Mouse (Mus musculus) kidney, adult 2 months (tissue): ENCODE data around the gene Gas1. TPM values are rescaled to one million over a fixed set of nuclear protein-coding genes. Genes with fewer than 3 reads are reported as not detected.

ENCODE experiments used
- DNase-seq: peaks from one replicate; pipeline ENCODE4 v3.0.0; 2021
- H3K27ac ChIP-seq: fragments of 200-500 bp; 2 replicates; pipeline ENCODE4 v1.5.1; 2012; ENCODE audit warnings: low read depth, low read length, control low read depth, inconsistent platforms; ENCODE audit not compliant: insufficient read depth
- H3K27me3 ChIP-seq: fragments of 200-500 bp; replicated peaks from 2 replicates; pipeline ENCODE4 v1.6.1; 2012; ENCODE audit warnings: mild to moderate bottlenecking, moderate library complexity, low read length, inconsistent platforms; ENCODE audit not compliant: control insufficient read depth, insufficient read depth
- H3K36me3 ChIP-seq: fragments of 200-500 bp; 2 replicates; pipeline ENCODE4 v1.6.1; 2012; ENCODE audit warnings: mild to moderate bottlenecking, moderate library complexity, low read length, inconsistent platforms; ENCODE audit not compliant: control insufficient read depth, insufficient read depth
- H3K4me1 ChIP-seq: fragments of 200-500 bp; 2 replicates; pipeline ENCODE4 v1.6.1; 2011; ENCODE audit warnings: low read length; ENCODE audit not compliant: control insufficient read depth, insufficient read depth
- H3K4me3 ChIP-seq: fragments of 200-500 bp; 2 replicates; pipeline ENCODE4 v1.5.1; 2011; ENCODE audit warnings: mild to moderate bottlenecking, low read depth, low read length, control low read depth; ENCODE audit not compliant: insufficient read depth
- CTCF ChIP-seq: fragments of 200-500 bp; conservative IDR thresholded peaks from 2 replicates; pipeline ENCODE4 v1.5.1; 2011; ENCODE audit warnings: low read depth, mild to moderate bottlenecking, control low read depth, low read length, moderate library complexity, mixed read lengths; ENCODE audit not compliant: insufficient read depth, insufficient read length
- POLR2A ChIP-seq: fragments of 200-500 bp; IDR thresholded peaks from one replicate; pipeline ENCODE4 v1.6.1; 2011; ENCODE audit warnings: low read depth, low read length, control low read depth
- WGBS: fragments of 180-500 bp; shearing (Covaris S2); methylation state at CpG from one replicate; pipeline ENCODE4 v1.1.7; 2018; 5-methylcytosine and 5-hydroxymethylcytosine counted together
- polyA plus RNA-seq: library from polyadenylated mRNA; depleted of rRNA; stranded (reverse); fragments of >200 nt; gene quantifications from 2 replicates; pipeline ENCODE4 v1.2.3, GENCODE M21; 2012; rRNA removed

Gene Gas1
- 31.1 and 53.9 TPM in 2 replicates for polyA plus RNA-seq

DNA sequence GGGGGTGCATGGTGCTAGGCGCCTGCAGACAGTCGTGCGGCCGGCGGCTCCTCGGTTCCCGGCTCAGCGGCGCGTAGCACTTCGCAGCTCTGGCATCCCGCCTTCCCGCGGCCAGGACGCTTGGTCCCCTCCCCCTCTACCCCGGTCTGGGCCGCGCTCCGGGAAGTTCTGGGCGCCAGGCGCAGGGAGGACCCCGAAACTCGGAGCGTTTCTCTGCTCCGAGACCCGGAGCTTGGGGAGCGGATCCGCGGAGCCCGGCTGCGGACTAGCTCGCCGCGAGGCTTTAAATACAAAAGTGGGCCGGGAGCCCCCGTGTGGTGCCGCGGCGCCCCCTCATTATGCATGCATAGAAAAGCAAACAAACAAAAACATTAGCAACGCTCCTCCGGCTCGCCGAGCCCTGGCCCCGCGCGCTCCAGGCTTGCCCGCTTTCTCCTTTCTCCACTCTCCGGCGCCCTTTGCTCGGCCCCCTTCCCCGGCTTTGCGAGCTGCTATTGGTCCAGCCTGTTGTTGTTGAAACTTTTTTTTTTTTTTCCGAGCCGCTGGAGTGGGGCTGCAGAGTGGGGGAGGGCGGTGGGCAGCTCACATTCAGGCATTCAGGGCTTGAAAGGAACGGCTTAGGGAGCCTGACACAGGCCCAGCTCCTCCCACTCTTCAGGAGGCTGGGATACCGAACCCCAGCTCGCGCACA, at the start of gene Gas1:
Gas1 (minus strand) TSS at position 260 of the 691 bp plus-strand sequence.
- under 1% methylated on average over 59 of the region's 59 CpGs for WGBS
- no peaks in the 10 kb centered on the region for H3K27me3 ChIP-seq
- peaks cover 7% of the 10 kb centered on the region for H3K4me1 ChIP-seq
- DNase-seq: peak; percentile 97
- H3K27ac ChIP-seq: peak within 1 kb of the TSS; percentile 93
- TF ChIP-seq POLR2A: peak; percentile 35
- no peak for TF ChIP-seq CTCF
- peak within 1 kb of the TSS; percentile 80 for H3K4me3 ChIP-seq
- H3K36me3 ChIP-seq: no peaks in the 10 kb centered on the region

DNA sequence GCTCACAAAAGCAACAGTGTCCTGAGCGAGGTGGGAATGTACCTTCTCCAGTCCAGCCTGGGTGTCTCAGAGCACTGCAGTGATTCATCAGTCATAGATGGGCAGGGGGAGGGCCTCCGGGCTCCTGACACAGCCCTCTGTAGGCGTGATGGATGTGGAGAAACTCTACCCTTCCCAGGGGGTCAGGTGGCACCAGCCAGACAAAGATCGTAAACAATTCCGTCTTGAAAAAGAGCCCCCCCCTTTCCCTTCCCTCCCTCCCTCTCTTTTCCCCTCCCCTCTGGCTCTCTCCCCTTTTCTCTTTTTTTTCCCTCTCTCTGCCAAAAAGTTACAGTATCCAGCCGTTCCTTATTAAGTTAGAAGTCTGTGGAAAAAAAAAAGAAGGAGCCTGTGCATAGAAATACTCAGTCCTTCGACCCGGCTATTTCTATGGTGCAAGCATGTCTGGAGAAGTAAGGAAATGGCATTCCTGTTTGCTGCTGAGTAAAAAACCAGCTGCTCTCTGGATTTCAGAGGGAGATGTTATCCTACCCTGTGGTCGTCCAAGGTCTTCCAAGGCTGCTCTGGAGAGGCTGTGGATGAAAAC, 49.2 kb upstream of the Gas1 start:
- Histone ChIP-seq H3K4me3 (no peak overlapping the region), H3K27ac (no peak overlapping the region), H3K4me1 (no peaks in the 10 kb centered on the region), H3K36me3 (no peaks in the 10 kb centered on the region), H3K27me3 (no peaks in the 10 kb centered on the region)
- peak; percentile 15 for DNase-seq
- TF ChIP-seq CTCF (no peak), POLR2A (no peak)
- 27% methylated on average over 9 of the region's 9 CpGs for WGBS

DNA sequence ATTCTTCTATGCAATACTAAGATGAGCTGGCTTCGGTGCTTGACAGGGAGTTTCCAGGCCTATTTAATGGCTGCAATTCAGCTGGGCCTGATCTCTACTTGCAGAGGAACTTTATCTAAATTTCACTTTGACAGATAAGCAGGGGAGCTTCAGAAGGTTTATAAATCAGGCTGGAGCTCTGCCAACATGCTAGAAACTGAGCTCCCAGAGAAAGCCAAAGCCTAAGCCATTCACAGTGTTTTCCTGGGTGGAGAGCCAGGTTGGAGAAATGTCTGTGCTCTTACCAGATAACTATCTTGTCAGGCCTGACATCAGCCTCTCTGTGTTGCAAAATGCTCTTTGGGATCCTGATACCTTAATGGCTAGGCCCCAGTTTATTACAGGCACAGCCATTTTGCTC, 48.6 kb upstream of the Gas1 start:
- TF ChIP-seq POLR2A (no peak), CTCF (no peak)
- Histone ChIP-seq H3K36me3 (no peaks in the 10 kb centered on the region), H3K27ac (no peak overlapping the region), H3K27me3 (no peaks in the 10 kb centered on the region), H3K4me1 (no peaks in the 10 kb centered on the region), H3K4me3 (no peak overlapping the region)
- DNase-seq: peak; percentile 32
- 56% methylated on average over 1 of the region's 1 CpGs for WGBS

DNA sequence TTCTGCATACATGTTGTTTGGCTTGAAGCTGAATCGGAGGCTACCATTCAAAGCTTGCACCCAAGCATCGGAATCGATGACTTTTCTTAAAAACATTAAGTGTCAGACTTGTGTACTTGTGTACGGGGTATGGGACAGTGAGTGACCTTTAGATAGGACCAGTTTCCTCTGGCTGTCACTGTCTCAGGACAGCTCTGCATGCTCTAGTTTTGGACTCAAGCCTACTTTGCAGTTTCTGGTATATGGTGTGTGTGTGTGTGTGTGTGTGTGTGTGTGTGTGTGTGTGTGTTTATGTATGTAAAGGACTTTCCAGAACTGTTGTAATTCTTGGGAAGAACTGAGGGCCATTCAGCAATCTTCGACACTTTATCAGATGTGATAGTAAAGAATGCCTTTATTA, 48.1 kb upstream of the Gas1 start:
- WGBS: 75% methylated on average over 5 of the region's 5 CpGs
- no peak overlapping the region for H3K27ac ChIP-seq
- no peaks in the 10 kb centered on the region for H3K4me1 ChIP-seq
- no peaks in the 10 kb centered on the region for H3K36me3 ChIP-seq
- TF ChIP-seq POLR2A (no peak), CTCF (no peak)
- no peak overlapping the region for H3K4me3 ChIP-seq
- H3K27me3 ChIP-seq: no peaks in the 10 kb centered on the region
- no peak for DNase-seq

DNA sequence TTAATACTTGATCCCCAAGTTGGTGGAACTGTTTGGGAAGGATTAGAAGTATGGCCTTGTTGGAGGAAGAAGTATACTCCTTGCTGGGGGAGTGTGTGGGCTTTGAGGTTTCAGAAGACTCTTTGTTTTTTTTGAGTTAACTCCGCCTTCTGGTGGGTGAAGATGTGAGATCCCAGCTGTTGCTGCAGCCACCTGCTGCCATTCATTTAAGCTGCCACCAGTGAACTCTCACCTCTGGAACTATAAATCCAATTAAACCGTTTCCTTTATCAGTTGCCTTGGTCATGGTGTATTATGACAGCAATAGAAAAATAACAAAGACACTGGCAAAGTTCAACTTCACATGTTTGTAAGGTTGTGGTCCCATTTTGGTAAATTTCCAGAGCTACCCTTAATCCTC, 46.6 kb upstream of the Gas1 start:
- DNase-seq: no peak
- no peak for TF ChIP-seq POLR2A
- no peak for TF ChIP-seq CTCF
- 65% methylated on average over 2 of the region's 2 CpGs for WGBS
- Histone ChIP-seq H3K27me3 (no peaks in the 10 kb centered on the region), H3K4me1 (no peaks in the 10 kb centered on the region), H3K4me3 (no peak overlapping the region), H3K36me3 (no peaks in the 10 kb centered on the region), H3K27ac (no peak overlapping the region)

DNA sequence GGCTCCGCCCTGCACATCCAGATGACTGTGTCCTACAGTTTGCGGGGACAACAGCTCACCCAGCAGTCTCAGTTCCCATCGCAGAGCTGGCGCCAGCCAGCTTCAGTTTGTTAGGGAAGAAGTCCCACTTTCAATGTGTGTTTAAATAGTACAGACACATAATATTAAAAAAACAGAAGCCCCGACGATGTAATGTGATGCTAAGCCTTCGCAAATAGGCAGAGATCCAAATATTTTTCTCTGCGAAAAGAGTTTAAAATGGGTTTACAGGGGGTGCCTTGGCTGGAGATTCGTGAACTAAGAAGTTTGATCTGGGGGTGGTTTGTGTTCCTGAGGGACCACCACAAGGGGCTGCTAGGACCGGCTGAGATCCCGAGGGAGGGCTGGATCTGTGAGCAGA, 45.2 kb upstream of the Gas1 start:
- no peaks in the 10 kb centered on the region for H3K27me3 ChIP-seq
- WGBS: 64% methylated on average over 11 of the region's 11 CpGs
- TF ChIP-seq CTCF: no peak
- DNase-seq: no peak
- no peak overlapping the region for H3K4me3 ChIP-seq
- no peaks in the 10 kb centered on the region for H3K4me1 ChIP-seq
- H3K36me3 ChIP-seq: no peaks in the 10 kb centered on the region
- no peak overlapping the region for H3K27ac ChIP-seq

DNA sequence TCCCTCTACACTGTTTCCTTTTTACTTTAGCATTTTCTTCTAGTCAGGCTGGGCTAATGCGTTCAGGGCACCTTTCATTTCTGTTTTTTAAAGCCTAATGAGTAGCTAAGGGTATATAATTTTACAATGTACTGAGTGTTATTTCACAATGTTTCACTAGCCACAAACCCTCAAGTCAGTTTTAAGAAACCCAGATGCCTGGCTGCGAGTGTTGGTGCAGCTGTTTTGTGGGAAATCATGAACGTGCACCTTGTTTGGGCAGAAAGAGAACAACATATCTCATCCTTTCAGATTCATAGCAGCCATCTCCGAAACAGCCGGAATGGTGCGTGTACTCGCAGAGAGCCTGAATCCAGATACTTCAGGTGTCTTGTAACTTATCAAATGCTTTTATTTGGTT, 36.7 kb upstream of the Gas1 start:
- TF ChIP-seq POLR2A (no peak), CTCF (no peak)
- Histone ChIP-seq H3K27ac (no peak overlapping the region), H3K36me3 (no peaks in the 10 kb centered on the region), H3K4me3 (no peak overlapping the region), H3K27me3 (no peaks in the 10 kb centered on the region), H3K4me1 (no peaks in the 10 kb centered on the region)
- 85% methylated on average over 7 of the region's 7 CpGs for WGBS
- no peak for DNase-seq
